Mouse (Mus musculus) brain, adult 2 months (tissue): ENCODE measurements around the gene Kcna7.
A peak's percentile ranks its signal among the peaks of the same experiment; 100 is the strongest.
"Not testable (repeated sequence)": the region's sequence is repeated elsewhere in the genome, so short reads cannot be mapped to it uniquely, and the experiment has no call there.

Experiments
- DNase-seq: peaks from one replicate; pipeline ENCODE4 v3.0.0; 2011; ENCODE audit warnings: low read depth, low spot score

The Kcna7 gene

DNA sequence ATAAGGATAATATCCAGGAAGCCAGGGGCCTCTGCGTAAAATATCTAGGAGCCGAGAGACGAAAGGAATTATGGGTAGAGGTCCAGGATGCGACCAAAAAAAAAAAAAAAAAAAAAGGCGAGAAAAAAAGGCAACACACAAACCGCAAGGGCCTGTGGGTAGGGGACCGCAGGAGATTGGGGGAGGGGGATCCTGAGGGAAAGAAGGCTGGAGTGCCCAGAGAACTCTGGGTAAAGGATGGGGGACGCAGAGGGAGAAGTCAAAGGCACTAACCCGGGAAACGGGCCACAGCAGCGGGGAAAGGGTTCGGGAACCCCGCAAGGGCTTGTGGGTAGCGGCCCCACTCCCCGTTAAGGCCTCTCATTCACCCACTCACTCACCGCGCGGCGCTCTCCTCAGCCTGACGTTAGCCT, 10.3 kb upstream of the Kcna7 start:
- DNase-seq, result peak; percentile 87

DNA sequence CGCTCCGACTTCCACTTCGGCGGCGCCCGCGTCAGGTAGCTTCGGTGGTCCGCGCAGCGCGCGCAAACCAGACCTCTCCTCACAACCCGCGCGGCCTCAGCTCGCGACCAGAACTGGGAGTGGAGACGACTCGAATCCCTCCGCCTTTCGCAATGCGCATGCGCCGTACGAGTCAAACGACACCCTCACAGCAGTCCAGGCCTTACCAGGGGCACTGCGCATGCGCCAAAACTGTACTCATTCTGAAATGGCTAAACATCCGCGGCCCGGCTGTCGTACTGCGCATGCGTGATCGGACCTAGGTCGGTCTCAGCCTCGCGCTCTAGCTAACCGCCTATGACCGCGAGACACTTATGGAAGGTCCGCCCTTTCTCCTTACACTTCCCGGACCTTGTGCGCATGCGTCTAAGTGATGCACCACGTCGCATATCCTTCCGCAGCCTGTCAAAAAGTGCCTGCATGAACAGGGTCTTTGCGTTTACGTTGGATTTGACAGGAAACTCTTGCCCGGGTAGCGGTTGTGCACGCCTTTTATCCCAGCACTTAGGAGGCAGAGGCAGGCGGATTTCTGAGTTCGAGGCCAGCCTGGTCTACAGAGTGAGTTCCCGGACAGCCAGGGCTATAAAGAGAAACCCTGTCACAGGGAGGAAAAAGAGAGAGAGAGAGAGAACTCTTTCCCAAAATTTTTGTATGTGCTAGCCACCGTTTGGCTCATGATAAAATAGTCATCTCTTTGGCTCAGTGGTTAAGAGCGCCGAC, 9.7 kb upstream of the Kcna7 start, which contains the start of gene Snrnp70:
Snrnp70 (minus strand) TSS at position 165 of the 759 bp plus-strand sequence.
- DNase-seq, result peak; percentile 100

DNA sequence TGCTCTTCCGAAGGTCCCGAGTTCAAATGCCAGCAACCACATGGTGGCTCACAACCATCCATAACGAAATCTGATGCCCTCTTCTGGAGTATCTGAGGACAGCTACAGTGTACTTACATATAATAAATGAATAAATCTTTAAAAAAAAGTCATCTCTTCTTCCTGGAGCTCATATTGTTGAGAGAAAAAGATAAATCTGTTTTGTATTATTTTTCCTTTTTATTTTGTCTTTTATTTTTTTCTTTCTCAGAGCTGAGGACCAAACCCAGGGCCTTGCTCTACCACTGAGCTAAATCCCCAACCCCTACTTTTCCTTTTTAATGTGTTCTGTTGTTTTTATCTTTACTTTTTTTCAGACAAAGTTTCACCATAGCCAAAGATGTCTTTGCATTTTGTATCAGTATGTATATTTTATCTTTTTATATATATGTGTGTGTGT, 9.1 kb upstream of the Kcna7 start:
- DNase-seq, result not testable (repeated sequence)

DNA sequence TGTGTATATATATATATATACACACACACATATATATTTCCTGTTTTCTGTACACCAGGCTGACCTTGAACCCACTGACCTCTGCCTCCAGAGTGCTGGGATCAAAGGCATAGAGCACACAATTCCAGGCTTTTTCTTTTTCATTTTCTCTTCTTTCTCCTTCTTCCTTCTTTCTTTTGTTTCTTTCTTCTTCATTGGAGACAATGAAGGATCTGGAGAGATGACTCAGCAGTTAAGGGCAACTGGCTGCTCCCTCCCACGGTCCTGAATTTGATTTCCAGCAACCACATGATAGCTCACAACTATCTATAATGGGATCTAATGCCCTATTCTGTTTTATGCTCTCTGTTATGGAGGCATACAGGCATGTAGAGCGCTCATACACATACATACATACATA, 8.7 kb upstream of the Kcna7 start:
- no peak for DNase-seq

DNA sequence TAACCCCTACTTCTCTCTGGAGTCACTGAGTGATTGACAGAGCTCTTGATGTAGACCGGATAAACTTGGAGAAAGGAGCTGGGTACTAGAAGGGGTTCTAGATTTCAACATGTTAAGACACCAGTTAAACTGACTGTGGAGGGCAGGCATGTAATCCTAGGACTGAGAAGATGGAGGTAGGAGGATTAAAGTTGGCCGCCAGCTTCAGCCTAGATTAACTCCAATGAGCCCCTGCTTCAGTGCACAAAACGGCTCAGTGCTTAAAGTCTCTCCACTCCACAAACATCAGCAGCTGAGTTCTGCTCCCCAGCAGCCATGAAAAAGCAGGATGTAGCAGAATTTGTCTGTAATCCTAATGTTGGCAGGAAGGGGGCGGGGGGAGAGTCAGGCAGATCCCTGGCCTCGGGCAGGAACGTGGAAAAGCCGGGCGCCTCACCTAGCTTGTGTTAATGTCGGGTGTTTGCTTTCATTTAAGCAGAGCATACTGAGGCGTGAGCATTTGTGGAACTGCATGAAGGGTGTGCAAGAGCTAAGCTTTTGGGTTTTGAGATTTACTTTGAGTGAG, 3.9 kb upstream of the Kcna7 start:
- no peak for DNase-seq

DNA sequence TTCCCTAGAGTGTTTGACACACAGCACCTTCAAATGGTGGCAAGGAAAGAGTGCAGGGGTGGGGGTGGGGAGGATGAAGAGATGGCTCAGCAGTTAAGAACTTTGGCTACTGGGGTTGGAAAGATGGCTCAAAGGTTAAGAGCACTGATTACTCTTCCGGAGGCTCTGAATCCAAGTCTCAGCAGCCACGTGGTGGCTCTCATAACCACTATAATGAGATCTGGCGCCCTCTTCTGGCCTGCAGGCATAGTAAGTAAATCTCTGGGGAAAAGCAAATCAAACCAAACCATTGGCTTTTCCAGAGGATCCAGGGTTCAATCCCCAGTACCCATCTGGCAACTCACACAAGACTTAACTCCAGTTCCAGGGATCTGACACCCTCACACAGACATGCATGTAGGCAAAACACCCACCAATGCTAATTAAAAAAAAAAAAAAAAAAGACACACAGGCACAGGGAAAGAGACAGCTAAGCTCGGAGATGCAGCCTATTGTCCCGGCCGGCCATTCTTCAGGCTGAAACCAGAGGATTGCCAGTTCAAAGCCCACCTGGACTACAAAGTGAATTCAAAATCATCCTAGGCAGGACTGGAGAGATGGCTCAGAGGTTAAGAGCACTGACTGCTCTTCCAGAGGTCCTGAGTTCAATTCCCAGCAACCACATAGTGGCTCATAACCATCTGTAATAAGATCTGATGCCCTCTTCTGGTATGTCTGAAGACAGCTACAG, 1.8 kb upstream of the Kcna7 start:
- peak; percentile 66 for DNase-seq

- peak; percentile 8 for DNase-seq
Observed at GRCm38 (mm10) chr7:45406157-45407156, 1.0 kb downstream of the Kcna7 start.

DNA sequence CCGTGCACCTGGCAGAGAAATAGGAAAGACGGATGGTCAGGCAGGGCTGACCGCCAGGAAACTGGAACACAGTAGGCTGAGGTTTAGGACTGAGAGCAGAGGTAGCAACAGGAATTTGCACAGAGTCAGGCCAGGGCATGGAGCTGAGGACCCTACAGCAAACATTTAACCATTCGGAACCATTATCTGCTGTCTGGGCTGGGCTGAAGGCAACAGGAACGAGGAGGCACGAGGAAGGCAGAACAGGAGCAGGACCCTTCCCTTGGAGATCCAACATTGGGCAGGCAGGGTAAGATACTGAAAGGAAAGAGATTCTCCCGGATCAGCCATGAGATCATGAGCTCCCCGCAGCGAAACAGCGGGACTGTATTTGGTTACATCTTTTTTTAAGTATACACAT, 2.4 kb downstream of the Kcna7 start:
- DNase-seq, result no peak

GRCm38 (mm10) chr7:45408351-45408750, 2.9 kb downstream of the Kcna7 start:
- no peak for DNase-seq

DNA sequence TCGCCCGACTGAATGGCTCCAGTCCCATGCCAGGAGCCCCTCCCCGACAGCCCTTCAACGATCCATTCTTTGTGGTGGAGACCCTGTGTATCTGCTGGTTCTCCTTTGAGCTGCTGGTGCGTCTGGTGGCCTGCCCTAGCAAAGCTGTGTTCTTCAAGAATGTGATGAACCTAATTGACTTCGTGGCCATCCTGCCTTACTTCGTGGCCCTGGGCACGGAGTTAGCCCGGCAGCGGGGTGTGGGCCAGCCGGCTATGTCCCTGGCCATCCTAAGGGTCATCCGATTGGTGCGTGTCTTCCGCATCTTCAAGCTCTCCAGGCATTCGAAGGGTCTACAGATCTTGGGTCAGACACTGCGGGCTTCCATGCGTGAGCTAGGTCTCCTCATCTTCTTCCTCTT, 3.5 kb downstream of the Kcna7 start:
- no peak for DNase-seq

- no peak for DNase-seq
Observed at GRCm38 (mm10) chr7:45409497-45410163, 4.2 kb downstream of the Kcna7 start.

GRCm38 (mm10) chr7:45412421-45412820, 7.0 kb downstream of the Kcna7 start:
- DNase-seq, result no peak

DNA sequence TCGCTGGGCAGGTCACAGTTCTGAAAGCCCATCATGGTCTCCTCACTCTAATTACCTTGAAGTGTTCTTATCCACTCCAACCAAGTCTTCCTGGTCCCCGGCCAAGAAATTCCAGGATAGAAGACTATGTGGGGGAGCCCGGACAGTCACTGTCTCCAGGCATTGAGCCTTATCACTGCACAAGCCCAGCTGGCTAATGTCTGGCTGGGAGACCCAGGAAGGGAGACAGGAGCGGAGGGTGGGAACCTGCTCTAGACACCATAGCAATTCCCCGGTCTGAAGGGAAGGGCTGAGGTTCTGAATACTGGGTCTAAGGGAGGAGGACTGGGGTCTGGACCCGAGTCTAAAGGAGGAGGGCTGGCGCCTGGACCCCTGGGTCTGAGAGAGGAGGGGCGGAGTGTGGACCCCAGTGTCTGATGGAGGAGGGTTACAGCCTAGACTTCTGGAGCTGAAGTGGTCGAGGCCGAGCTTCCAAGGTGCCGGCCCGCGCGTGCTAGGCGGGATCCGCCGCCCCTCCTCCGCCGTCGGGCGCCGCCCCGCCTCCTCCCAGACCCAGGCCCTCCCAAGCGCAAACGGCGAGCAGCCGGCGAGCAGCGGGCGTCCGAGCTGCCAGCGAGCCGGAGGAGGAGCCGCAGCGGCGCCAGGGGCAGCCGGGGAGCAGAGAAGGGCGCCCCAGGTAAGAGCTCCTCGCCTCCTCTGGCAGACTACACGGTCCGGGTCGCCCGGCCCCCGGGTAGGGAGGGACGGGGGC, 7.8 kb downstream of the Kcna7 start, which contains the start of gene Ntf5:
Ntf5 (plus strand) TSS at position 583 of the 751 bp plus-strand sequence.
- DNase-seq, result no peak

- DNase-seq, result no peak
Observed at GRCm38 (mm10) chr7:45413864-45414739, 8.6 kb downstream of the Kcna7 start.

GRCm38 (mm10) chr7:45414740-45415224, 9.3 kb downstream of the Kcna7 start:
- no peak for DNase-seq

DNA sequence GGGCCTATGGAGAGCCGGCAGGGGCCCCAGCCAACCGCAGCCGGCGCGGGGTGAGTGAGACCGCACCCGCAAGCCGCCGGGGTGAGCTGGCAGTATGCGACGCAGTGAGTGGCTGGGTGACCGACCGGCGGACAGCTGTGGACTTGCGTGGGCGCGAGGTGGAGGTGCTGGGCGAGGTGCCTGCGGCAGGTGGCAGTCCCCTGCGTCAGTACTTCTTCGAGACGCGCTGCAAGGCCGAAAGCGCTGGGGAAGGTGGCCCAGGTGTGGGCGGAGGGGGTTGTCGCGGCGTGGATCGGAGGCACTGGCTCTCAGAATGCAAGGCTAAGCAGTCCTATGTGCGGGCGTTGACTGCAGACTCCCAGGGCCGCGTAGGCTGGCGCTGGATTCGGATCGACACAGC, 10.2 kb downstream of the Kcna7 start:
- peak; percentile 51 for DNase-seq

DNA sequence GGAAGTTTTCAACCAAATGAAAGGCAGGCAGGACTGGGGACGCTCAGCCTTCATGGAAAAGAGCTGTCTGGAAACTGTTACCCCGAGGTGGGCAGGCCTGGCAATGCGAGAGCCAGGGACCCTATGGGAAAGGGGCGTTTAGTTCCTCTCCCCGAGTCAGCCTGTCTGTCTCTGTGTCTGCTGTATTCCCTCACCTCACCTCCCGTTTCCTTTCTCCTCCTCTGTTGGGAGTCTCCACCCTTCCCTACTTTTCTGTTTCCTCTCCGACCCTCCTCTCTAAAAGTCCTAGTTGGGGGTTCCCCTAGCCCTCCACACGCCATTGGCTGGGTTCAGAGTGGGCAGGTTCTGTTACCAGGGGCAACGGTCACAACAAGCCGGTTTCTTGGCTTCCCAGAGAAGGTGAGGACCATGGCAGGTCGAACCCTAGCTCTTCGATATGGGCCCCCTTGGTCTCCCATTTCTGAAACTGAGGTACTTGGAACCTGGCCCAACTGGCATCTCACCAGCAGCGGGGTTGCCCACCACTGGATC, 12.6 kb downstream of the Kcna7 start:
- no peak for DNase-seq

- DNase-seq, result no peak
Observed at GRCm38 (mm10) chr7:45419859-45420614, 14.6 kb downstream of the Kcna7 start.
